Mouse (Mus musculus): ENCODE measurements around the gene Slc39a12.

DNA sequence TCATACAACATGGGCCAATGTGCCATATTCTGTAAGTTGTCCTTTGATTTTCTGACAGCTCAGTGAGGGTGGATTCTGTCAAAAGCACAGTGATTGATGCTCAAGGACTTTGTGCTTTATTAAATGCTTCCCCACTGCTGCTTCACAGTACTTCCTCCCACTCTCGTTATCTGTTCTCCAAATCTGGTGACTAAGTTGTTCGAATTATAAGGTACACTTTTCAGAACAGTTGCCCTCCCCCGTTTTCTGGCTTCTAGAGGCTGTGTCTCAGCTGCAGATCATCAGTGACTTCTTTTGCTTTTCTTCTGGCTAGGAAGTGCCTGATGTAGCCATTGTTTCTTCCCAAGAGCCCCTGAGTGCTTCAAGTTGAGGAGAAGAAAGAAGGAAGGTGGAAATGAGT lies 149.7 kb downstream of the Slc39a12 start:
- TF ChIP-seq POLR2A (IDR thresholded peaks at IDR 0.05; ENCODE audit: low read depth, low read length) (no peak), CTCF (IDR thresholded peaks at IDR 0.05; ENCODE audit: extremely low read depth, insufficient read depth, insufficient read length, insufficient replicate concordance) (no peak)
